Mouse (Mus musculus): ENCODE measurements around the gene Zmynd15. TPM values are rescaled to one million over a fixed set of nuclear protein-coding genes. Genes with fewer than 3 reads are reported as not detected.

Gene Zmynd15
- total RNA-seq, 2 experiments from 2014 or later: 0.52 to 1.6 TPM

DNA sequence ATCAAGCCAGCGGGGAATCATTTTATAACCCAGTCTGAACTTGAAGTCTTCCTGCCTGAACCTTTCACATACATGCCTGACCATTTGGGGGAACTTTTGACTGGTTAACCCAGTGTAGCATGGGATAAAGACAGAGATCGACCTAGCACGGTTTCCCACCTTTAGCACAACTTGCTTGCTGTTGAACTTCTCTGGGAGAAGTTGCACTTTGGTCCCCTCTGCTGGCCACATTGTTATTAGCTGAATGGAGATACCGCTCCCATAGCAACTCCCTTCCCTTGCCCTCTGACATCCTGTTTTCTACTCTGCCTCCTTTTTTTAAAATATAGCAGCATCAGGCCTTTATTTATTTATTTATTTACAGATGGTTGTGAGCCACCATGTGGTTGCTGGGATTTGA, 47.2 kb downstream of the Zmynd15 start:
- DNase-seq: peak; percentile 75

DNA sequence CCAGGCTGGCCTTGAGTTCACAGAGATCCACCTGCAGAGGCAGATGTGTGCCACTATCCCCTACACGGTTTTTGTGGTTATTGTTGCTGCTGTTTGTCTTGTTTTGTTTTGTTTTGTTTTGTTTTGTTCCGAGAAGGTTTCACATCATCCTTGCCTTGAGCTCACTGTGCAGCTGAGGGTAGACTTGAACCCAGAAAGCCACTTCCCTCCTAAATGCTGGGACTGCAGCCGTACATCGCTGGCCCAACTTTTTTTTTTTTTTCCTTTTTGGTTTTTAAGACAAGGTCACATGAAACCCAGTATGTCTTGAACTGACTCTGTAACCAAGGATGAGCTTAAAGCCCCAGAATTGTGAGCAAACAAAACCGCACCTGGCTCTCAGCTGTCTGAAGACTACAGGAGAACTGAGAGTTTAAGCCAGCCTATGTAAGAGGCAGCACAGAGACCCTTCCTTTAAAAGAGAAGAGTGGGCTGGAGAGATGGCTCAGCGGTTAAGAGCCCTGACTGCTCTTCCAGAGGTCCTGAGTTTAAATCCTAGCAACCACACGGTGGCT, 47.8 kb downstream of the Zmynd15 start:
- no peak for DNase-seq

DNA sequence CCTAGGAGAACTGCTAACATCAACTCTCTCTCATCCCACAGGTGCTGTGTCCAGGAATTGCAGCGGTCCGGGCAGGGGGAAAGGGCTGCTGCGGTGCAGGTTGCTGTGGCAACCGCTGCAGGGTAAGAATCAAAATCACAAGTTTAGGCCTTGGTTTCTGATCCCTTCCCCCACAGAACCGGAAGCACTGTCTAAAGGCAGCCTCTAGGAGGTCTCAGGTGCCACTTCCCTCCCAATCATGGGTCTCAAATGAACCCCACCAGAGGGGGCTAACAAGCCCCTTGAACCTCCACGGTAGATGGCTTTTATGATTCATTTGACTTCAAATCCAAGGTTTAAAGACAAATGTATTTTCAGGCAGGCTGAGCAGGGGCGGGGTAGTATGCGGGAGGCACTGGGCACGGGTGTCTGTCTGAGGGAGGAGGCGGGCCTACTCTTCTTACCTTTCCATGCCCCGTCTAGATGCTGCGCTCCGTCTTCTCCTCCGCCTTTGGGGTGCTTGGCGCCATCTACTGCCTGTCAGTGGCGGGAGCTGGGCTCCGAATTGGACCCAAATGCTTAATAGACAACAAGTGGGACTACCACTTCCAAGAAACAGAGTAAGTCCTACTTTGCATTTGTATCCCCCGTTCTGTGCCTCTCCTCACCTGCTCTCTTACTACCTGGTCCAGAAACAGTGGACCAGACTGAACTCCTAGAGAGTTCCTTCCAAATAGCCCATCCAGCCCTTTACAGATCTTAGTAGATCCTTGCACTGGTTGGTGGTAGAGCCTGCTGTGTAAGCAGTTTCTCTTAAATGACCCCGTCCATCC, 50.7 kb downstream of the Zmynd15 start:
- DNase-seq: no peak

- no peak for DNase-seq
Observed at GRCm38 (mm10) chr11:70511242-70511641, 52.0 kb downstream of the Zmynd15 start.

GRCm38 (mm10) chr11:70511825-70512224, 52.6 kb downstream of the Zmynd15 start:
- DNase-seq: no peak

DNA sequence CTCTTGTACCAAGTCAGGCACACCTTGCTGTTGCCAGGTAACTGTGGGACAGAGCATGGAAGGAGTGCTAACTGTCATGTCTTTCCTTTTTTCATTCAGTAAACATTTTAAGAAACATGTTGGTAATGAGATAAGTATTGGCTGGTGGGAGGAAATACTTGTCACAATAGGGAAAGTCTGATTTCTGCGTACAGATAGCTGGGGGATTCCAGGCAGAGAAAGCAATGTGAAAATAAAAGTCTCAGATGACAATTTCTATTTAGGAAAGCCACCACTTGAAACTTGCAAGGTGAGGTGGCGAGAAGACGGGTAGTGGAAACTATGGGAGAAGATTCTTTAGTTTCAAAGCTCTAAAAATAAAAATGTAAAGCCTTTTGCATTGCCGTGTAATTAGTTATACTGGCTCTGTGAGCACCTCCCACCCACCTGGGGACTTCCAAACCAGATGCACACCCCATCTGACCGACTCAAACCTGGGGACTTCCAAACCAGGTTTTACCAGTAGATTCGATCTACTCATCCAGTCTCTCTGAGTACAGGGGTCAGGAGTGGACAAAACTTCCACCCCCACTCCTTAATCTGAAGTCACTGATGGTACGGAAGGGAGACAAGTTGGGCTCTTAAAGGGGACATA, 53.6 kb downstream of the Zmynd15 start:
- DNase-seq: no peak

DNA sequence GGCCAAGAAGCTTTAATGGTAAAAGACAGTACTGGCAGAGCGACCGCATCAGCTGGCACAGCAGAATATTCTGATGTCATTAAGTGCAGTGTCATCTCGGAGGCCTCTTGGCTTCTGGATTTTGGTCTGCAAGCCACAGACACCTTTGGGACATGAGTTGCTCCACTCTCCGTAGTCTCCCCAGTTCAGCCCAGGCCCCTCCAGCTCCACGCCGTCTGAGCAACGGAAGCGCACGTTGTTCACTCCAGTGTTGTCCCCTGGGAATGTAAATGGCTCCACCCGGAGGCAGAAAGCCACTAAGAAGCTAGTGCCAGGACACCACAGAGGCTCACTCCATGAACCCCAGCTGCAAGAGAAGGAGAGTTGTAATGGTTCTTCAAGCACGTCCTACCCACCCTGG, 54.3 kb downstream of the Zmynd15 start:
- DNase-seq: peak; percentile 29

DNA sequence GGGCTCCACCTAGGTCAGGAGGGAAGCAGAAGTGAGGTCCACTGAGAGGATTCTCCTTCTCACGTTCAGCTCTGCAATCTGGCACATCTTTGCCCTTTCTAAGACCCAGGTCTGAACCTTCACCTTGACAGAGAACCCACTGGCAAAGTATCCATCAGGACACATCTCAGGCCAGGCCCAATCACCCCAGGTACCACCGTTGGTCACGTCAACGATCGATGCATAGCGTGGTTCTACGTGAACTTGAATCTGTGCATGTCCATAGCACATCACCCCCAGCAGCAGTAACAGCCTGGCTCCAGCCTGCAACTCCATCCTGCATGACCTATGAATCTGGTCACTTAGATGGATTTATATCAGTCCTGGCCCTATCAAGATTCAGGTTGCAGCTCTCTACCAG, 55.1 kb downstream of the Zmynd15 start, which contains the start of gene Vmo1:
Gene Vmo1, minus strand, starts transcription at position 329 of the 400 bp plus-strand sequence.
- no peak for DNase-seq

Small RNA genes within 50 kb of the gene (microRNA-seq; reads per million reads assigned to microRNA genes)
- 0 reads per million in 2 experiments for gene Mir7115

Other genes starting within 250 kb of the Zmynd15 start
- under 1 TPM in 1 of 2 experiments, not detected in 1; 0.63 TPM for gene Slc16a11, start 246.7 kb upstream of the Zmynd15 start, total RNA-seq (2021)
- gene Slc16a13, start 238.4 kb upstream of the Zmynd15 start, total RNA-seq (2021): 1 to 10 TPM; 1.1 to 3.7 TPM
- 10 to 100 TPM; 12.6 to 21.5 TPM for gene Bcl6b, start 229.6 kb upstream of the Zmynd15 start, total RNA-seq (2021)
- gene 0610010K14Rik, start 221.5 kb upstream of the Zmynd15 start, total RNA-seq (2021): 10 to 100 TPM; 46.0 to 51.4 TPM
- gene Gm21988, start 219.6 kb upstream of the Zmynd15 start, total RNA-seq (2021): 1 to 10 TPM; 2.8 to 3.8 TPM
- gene Rnasek, start 219.6 kb upstream of the Zmynd15 start, total RNA-seq (2021): 10 to 100 TPM; 91.1 to 93.0 TPM
- 1 to 10 TPM in 1 of 2 experiments, under 1 TPM in 1; 0.94 to 1.7 TPM for gene Alox12, start 204.1 kb upstream of the Zmynd15 start, total RNA-seq (2021)
- gene Alox12e, start 136.8 kb upstream of the Zmynd15 start, total RNA-seq (2021): not detected
- gene Alox15, start 107.4 kb upstream of the Zmynd15 start, total RNA-seq (2021): under 1 TPM in 1 of 2 experiments, not detected in 1; 0.52 TPM
- gene Pelp1, start 49.4 kb upstream of the Zmynd15 start, total RNA-seq (2021): 10 to 100 TPM; 20.2 to 21.4 TPM
- gene Arrb2, start 26.8 kb upstream of the Zmynd15 start, total RNA-seq (2021): 10 to 100 TPM; 11.0 TPM
- gene Med11, start 7.5 kb upstream of the Zmynd15 start, total RNA-seq (2021): 10 to 100 TPM in 1 of 2 experiments, 1 to 10 TPM in 1; 7.6 to 11.0 TPM
- 1 to 10 TPM; 3.4 to 5.1 TPM for gene Cxcl16, start 551 bp downstream of the Zmynd15 start, total RNA-seq (2021)
- not detected for gene Tm4sf5, start 45.8 kb downstream of the Zmynd15 start, total RNA-seq (2021)
- not detected for gene Vmo1, start 55.2 kb downstream of the Zmynd15 start, total RNA-seq (2021)
- gene Gltpd2, start 59.8 kb downstream of the Zmynd15 start, total RNA-seq (2021): not detected
- 100 to 1,000 TPM; 326 to 361 TPM for gene Psmb6, start 65.9 kb downstream of the Zmynd15 start, total RNA-seq (2021)
- not detected for gene Gm40193, start 73.5 kb downstream of the Zmynd15 start, total RNA-seq (2021)
- 10 to 100 TPM; 16.4 to 21.3 TPM for gene Pld2, start 80.6 kb downstream of the Zmynd15 start, total RNA-seq (2021)
- gene Mink1, start 103.4 kb downstream of the Zmynd15 start, total RNA-seq (2021): 10 to 100 TPM; 28.6 to 37.0 TPM
- not detected for gene 4930544D05Rik, start 156.4 kb downstream of the Zmynd15 start, total RNA-seq (2021)
- 10 to 100 TPM; 30.7 to 35.0 TPM for gene Chrne, start 159.8 kb downstream of the Zmynd15 start, total RNA-seq (2021)
- gene Gp1ba, start 179.7 kb downstream of the Zmynd15 start, total RNA-seq (2021): under 1 TPM; 0.12 to 0.29 TPM
- 10 to 100 TPM; 41.9 to 43.7 TPM for gene Rnf167, start 187.8 kb downstream of the Zmynd15 start, total RNA-seq (2021)
- gene Slc25a11, start 188.0 kb downstream of the Zmynd15 start, total RNA-seq (2021): 100 to 1,000 TPM; 252 to 283 TPM
- gene Pfn1, start 195.2 kb downstream of the Zmynd15 start, total RNA-seq (2021): 100 to 1,000 TPM; 465 to 491 TPM
- gene Eno3, start 197.8 kb downstream of the Zmynd15 start, total RNA-seq (2021): 1,000 to 10,000 TPM; 5,193 to 5,983 TPM
- gene Spag7, start 210.0 kb downstream of the Zmynd15 start, total RNA-seq (2021): 100 to 1,000 TPM; 131 to 133 TPM
- 10 to 100 TPM; 20.6 to 21.8 TPM for gene Camta2, start 228.7 kb downstream of the Zmynd15 start, total RNA-seq (2021)
- gene Inca1, start 240.7 kb downstream of the Zmynd15 start, total RNA-seq (2021): 1 to 10 TPM; 1.6 to 2.5 TPM
- 100 to 1,000 TPM; 195 to 205 TPM for gene Kif1c, start 241.1 kb downstream of the Zmynd15 start, total RNA-seq (2021)

Measured in gastrocnemius, postnatal 10 days (tissue).